Mouse (Mus musculus) cerebellum, adult 2 months (tissue): Measurements from ENCODE around the gene Cstf3.

Experiments used
- CTCF ChIP-seq: fragments of 200-500 bp; IDR thresholded peaks from 2 replicates; pipeline ENCODE4 v1.5.1; 2011; ENCODE audit warnings: low read depth, mild to moderate bottlenecking, control low read depth, low read length, moderate library complexity, borderline replicate concordance; ENCODE audit not compliant: insufficient read depth
- POLR2A ChIP-seq: fragments of 200-500 bp; IDR thresholded peaks from 2 replicates; pipeline ENCODE4 v1.6.1; 2011; ENCODE audit warnings: low read length, control low read depth, borderline replicate concordance; ENCODE audit not compliant: insufficient read depth

- TF ChIP-seq POLR2A = no peak
- TF ChIP-seq CTCF = no peak
These were observed 28.3 kb upstream of the Cstf3 start for GRCm38 (mm10) chr2:104561986-104562532.
